Mouse (Mus musculus) heart, embryonic 11.5 days (tissue): ENCODE results near the gene Zyx. TPM values are rescaled to one million over a fixed set of nuclear protein-coding genes. Genes with fewer than 3 reads are reported as not detected.

Experiments used
- ATAC-seq: fragments of 200-750 bp; cut with Nextera tagmentation; replicated peaks from 2 replicates; pipeline ENCODE4 v1.8.0; 2017; ENCODE audit warnings: moderate library complexity; ENCODE audit not compliant: insufficient number of reproducible peaks, low FRiP score, low TSS enrichment
- H3K27ac ChIP-seq: fragments of 300-500 bp; sonication (generic); 2 replicates; pipeline ENCODE4 v1.5.1; 2014; ENCODE audit warnings: mild to moderate bottlenecking, low read depth, low read length
- H3K27me3 ChIP-seq: fragments of 300-500 bp; sonication (generic); 2 replicates; pipeline ENCODE4 v1.6.1; 2014; ENCODE audit warnings: mild to moderate bottlenecking, low read length, mixed read lengths; ENCODE audit not compliant: control insufficient read depth, insufficient read depth
- H3K36me3 ChIP-seq: fragments of 300-500 bp; sonication (generic); 2 replicates; pipeline ENCODE4 v1.6.1; 2014; ENCODE audit warnings: mild to moderate bottlenecking, low read length, moderate library complexity, mixed read lengths; ENCODE audit not compliant: control insufficient read depth, insufficient read depth
- H3K4me1 ChIP-seq: fragments of 300-500 bp; sonication (generic); 2 replicates; pipeline ENCODE4 v1.6.1; 2014; ENCODE audit warnings: low read length; ENCODE audit not compliant: control insufficient read depth, insufficient read depth
- H3K4me2 ChIP-seq: fragments of 300-500 bp; sonication (generic); 2 replicates; pipeline ENCODE4 v1.6.1; 2014; ENCODE audit warnings: mild to moderate bottlenecking, moderate library complexity
- H3K4me3 ChIP-seq: fragments of 300-500 bp; sonication (generic); 2 replicates; pipeline ENCODE4 v1.5.1; 2014; ENCODE audit warnings: low read depth, low read length
- H3K9ac ChIP-seq: fragments of 300-500 bp; sonication (generic); 2 replicates; pipeline ENCODE4 v1.6.1; 2014; ENCODE audit warnings: mild to moderate bottlenecking, low read depth, low read length, moderate library complexity
- H3K9me3 ChIP-seq: fragments of 300-500 bp; sonication (generic); replicated peaks from 2 replicates; pipeline ENCODE4 v1.6.1; 2016; ENCODE audit warnings: low read length; ENCODE audit not compliant: control insufficient read depth
- WGBS: fragments of 180-500 bp; shearing (Covaris S2); extraction: QIAGEN DNeasy Blood & Tissue Kit; methylation state at CpG from one replicate; pipeline ENCODE4 v1.1.7; 2014; ENCODE audit not compliant: insufficient replicate concordance; 5-methylcytosine and 5-hydroxymethylcytosine counted together
- polyA plus RNA-seq: library from polyadenylated mRNA; unstranded; fragments of >200 nt; fragmentation: Nextera tagmentation; extraction: Ambion mirVana; gene quantifications from 2 replicates; pipeline ENCODE4 v1.2.1, GENCODE M21; 2014

The Zyx gene
- polyA plus RNA-seq, 1 experiment from 2014 or later: 159 TPM

- Histone ChIP-seq H3K36me3 (peaks cover 4% of the 10 kb centered on the region; the same call in 1 of the 2 replicates), H3K9ac (no peak overlapping the region), H3K27me3 (no peaks in the 10 kb centered on the region), H3K4me1 (peaks cover 29% of the 10 kb centered on the region), H3K27ac (no peak overlapping the region; the same call in 1 of the 2 replicates), H3K4me3 (peak overlapping the region; percentile 90), H3K4me2 (peak overlapping the region; percentile 97), H3K9me3 (no peaks in the 10 kb centered on the region)
- no peak for ATAC-seq
- 41% methylated on average over 12 of the region's 12 CpGs for WGBS
Measured at GRCm38 (mm10) chr6:42348281-42349005, 987 bp upstream of the Zyx start.

- WGBS: under 1% methylated on average over 11 of the region's 11 CpGs
- peak overlapping the region; percentile 97 for H3K4me2 ChIP-seq
- H3K4me1 ChIP-seq: peaks cover 34% of the 10 kb centered on the region
- peak overlapping the region; percentile 94 for H3K9ac ChIP-seq
- H3K36me3 ChIP-seq: peaks cover 4% of the 10 kb centered on the region; the same call in 1 of the 2 replicates
- H3K27ac ChIP-seq: peak overlapping the region; percentile 99
- peak; percentile 21; the same call in 1 of the 2 replicates for ATAC-seq
- peak overlapping the region; percentile 90 for H3K4me3 ChIP-seq
- no peaks in the 10 kb centered on the region for H3K9me3 ChIP-seq
- no peaks in the 10 kb centered on the region for H3K27me3 ChIP-seq
Measured at GRCm38 (mm10) chr6:42349006-42349425, 414 bp upstream of the Zyx start.

- Histone ChIP-seq H3K4me3 (peak overlapping the region; percentile 90), H3K36me3 (peaks cover 4% of the 10 kb centered on the region; the same call in 1 of the 2 replicates), H3K9me3 (no peaks in the 10 kb centered on the region), H3K9ac (peak overlapping the region; percentile 94), H3K4me1 (peaks cover 47% of the 10 kb centered on the region), H3K4me2 (peak overlapping the region; percentile 97), H3K27ac (peak overlapping the region; percentile 99), H3K27me3 (no peaks in the 10 kb centered on the region)
- ATAC-seq: peak; percentile 52
- WGBS: under 1% methylated on average over 64 of the region's 72 CpGs
Measured at GRCm38 (mm10) chr6:42350021-42350967, 864 bp downstream of the Zyx start.

GRCm38 (mm10) chr6:42350968-42351775, 1.7 kb downstream of the Zyx start:
- Histone ChIP-seq H3K27ac (peak overlapping the region; percentile 99), H3K36me3 (peaks cover 11% of the 10 kb centered on the region), H3K9me3 (no peaks in the 10 kb centered on the region), H3K4me2 (peak overlapping the region; percentile 97), H3K27me3 (no peaks in the 10 kb centered on the region), H3K4me3 (peak overlapping the region; percentile 90), H3K9ac (peak overlapping the region; percentile 94), H3K4me1 (peaks cover 54% of the 10 kb centered on the region)
- WGBS: 31% methylated on average over 13 of the region's 13 CpGs
- ATAC-seq: no peak

GRCm38 (mm10) chr6:42351776-42352485, 2.5 kb downstream of the Zyx start:
- no peaks in the 10 kb centered on the region for H3K27me3 ChIP-seq
- no peaks in the 10 kb centered on the region for H3K9me3 ChIP-seq
- H3K4me3 ChIP-seq: peak overlapping the region; percentile 90
- H3K4me2 ChIP-seq: peak overlapping the region; percentile 97
- 52% methylated on average over 7 of the region's 7 CpGs for WGBS
- peak overlapping the region; percentile 94 for H3K9ac ChIP-seq
- H3K36me3 ChIP-seq: peaks cover 19% of the 10 kb centered on the region
- H3K27ac ChIP-seq: peak overlapping the region; percentile 54
- peaks cover 54% of the 10 kb centered on the region for H3K4me1 ChIP-seq
- no peak for ATAC-seq

- H3K4me1 ChIP-seq: peaks cover 57% of the 10 kb centered on the region
- H3K4me2 ChIP-seq: peak overlapping the region; percentile 97
- H3K9me3 ChIP-seq: no peaks in the 10 kb centered on the region
- H3K36me3 ChIP-seq: peaks cover 24% of the 10 kb centered on the region
- WGBS: 83% methylated on average over 1 of the region's 1 CpGs
- no peaks in the 10 kb centered on the region for H3K27me3 ChIP-seq
- no peak for ATAC-seq
- peak overlapping the region; percentile 90 for H3K4me3 ChIP-seq
- H3K9ac ChIP-seq: peak overlapping the region; percentile 94; the same call in 1 of the 2 replicates
- H3K27ac ChIP-seq: peak overlapping the region; percentile 54
Measured at GRCm38 (mm10) chr6:42352486-42352846, 3.0 kb downstream of the Zyx start.

- Histone ChIP-seq H3K9me3 (no peaks in the 10 kb centered on the region), H3K4me1 (peaks cover 63% of the 10 kb centered on the region), H3K27me3 (no peaks in the 10 kb centered on the region), H3K4me2 (peak overlapping the region; percentile 97), H3K36me3 (peaks cover 31% of the 10 kb centered on the region), H3K4me3 (peak overlapping the region; percentile 90), H3K9ac (peak overlapping the region; percentile 10; the same call in 1 of the 2 replicates), H3K27ac (peak overlapping the region; percentile 54)
- 41% methylated on average over 8 of the region's 8 CpGs for WGBS
- ATAC-seq: no peak
Measured at GRCm38 (mm10) chr6:42353180-42353579, 3.8 kb downstream of the Zyx start.
